Mouse (Mus musculus) lung, embryonic 14.5 days (tissue): Measurements from ENCODE around the gene Ing2. TPM values are rescaled to one million over a fixed set of nuclear protein-coding genes. Genes with fewer than 3 reads are reported as not detected.

Experiments
- ATAC-seq: fragments of 200-750 bp; cut with Nextera tagmentation; 2 replicates; pipeline ENCODE4 v1.8.0; 2017; ENCODE audit warnings: mild to moderate bottlenecking, moderate TSS enrichment, moderate library complexity; ENCODE audit not compliant: insufficient read depth
- DNase-seq: peaks from one replicate; pipeline ENCODE4 v3.0.0-alpha.2; 2015
- H3K27ac ChIP-seq: fragments of 300-500 bp; sonication (generic); 2 replicates; pipeline ENCODE4 v1.5.1; 2014; ENCODE audit warnings: low read depth, mild to moderate bottlenecking, moderate library complexity
- H3K27me3 ChIP-seq: fragments of 300-500 bp; sonication (generic); 2 replicates; pipeline ENCODE4 v1.6.1; 2014; ENCODE audit warnings: low read length, control low read depth; ENCODE audit not compliant: insufficient read depth
- H3K36me3 ChIP-seq: fragments of 300-500 bp; sonication (generic); 2 replicates; pipeline ENCODE4 v1.6.1; 2014; ENCODE audit warnings: control low read depth; ENCODE audit not compliant: insufficient read depth
- H3K4me1 ChIP-seq: fragments of 300-500 bp; sonication (generic); 2 replicates; pipeline ENCODE4 v1.6.1; 2014; ENCODE audit warnings: antibody characterized with exemption, control low read depth; ENCODE audit not compliant: insufficient read depth
- H3K4me2 ChIP-seq: fragments of 300-500 bp; sonication (generic); 2 replicates; pipeline ENCODE4 v1.6.1; 2014; ENCODE audit warnings: mild to moderate bottlenecking
- H3K4me3 ChIP-seq: fragments of 300-500 bp; sonication (generic); 2 replicates; pipeline ENCODE4 v1.5.1; 2014; ENCODE audit warnings: low read depth, low read length
- H3K9ac ChIP-seq: fragments of 300-500 bp; sonication (generic); 2 replicates; pipeline ENCODE4 v1.6.1; 2014
- H3K9me3 ChIP-seq: fragments of 300-500 bp; sonication (generic); 2 replicates; pipeline ENCODE4 v1.6.1; 2016; ENCODE audit warnings: low read depth, low read length, control low read depth
- CTCF ChIP-seq: IDR thresholded peaks from 2 replicates; pipeline ENCODE4 v1.5.1; 2016; ENCODE audit warnings: antibody characterized with exemption, low read depth
- whole genome bisulfite sequencing: fragments of 180-500 bp; shearing (Covaris S2); extraction: QIAGEN DNeasy Blood & Tissue Kit; methylation state at CpG from one replicate; pipeline ENCODE4 v1.1.7; 2014; 5-methylcytosine and 5-hydroxymethylcytosine counted together
- polyA plus RNA-seq: library from polyadenylated mRNA; unstranded; fragments of >200 nt; fragmentation: Nextera tagmentation; extraction: Ambion mirVana; gene quantifications from 2 replicates; pipeline ENCODE4 v1.2.1, GENCODE M21; 2014

Gene Ing2
- polyA plus RNA-seq, 1 experiment from 2014 or later: 14.6 TPM

DNA sequence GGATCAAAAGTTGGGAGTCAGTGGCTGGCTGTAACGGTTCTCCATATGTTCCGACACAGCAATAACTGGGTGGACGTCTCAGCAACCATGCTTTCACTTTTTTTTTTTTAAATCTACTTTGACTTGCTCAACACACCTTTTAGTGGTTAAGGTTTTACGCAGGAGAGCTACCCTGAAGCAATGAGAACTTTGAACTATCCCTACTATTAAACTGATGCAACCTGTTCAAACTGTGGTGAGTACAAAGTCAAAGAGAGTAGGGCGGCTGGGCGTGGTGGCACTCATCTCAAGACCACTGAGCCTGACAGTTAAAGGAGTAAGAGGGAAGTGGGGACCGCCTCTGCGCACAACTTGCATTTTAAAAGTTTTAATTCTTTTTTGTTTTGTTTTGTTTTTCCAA lies 31.4 kb upstream of the Ing2 start:
- Histone ChIP-seq H3K36me3 (peaks cover 34% of the 10 kb centered on the region), H3K9me3 (no peaks in the 10 kb centered on the region), H3K27ac (no peak overlapping the region), H3K27me3 (no peaks in the 10 kb centered on the region), H3K4me2 (no peak overlapping the region), H3K9ac (no peak overlapping the region), H3K4me1 (no peaks in the 10 kb centered on the region), H3K4me3 (no peak overlapping the region)
- no peak for TF ChIP-seq CTCF
- ATAC-seq (no peak), DNase-seq (no peak)
- WGBS: 90% methylated on average over 8 of the region's 8 CpGs

DNA sequence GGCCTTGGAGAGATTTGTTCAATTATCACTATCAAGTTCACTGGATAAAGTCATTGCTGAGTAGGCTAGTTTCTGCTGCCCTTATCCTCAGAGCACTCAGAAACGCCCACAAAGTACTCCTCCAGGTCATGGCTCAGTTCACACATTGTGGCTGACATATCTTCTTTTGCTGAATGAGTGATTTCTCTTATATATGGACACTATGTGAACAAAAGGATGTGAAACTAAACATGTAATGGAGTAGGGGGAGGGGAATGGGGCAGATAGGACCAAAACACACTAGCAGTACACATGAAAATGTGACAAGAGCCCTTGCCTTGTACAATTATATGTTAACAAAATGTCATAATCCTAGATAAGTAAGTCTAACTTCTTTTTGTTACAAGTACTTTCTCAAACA lies 27.0 kb upstream of the Ing2 start:
- H3K36me3 ChIP-seq: peaks cover 6% of the 10 kb centered on the region; the same call in 1 of the 2 replicates
- H3K27me3 ChIP-seq: no peaks in the 10 kb centered on the region
- DNase-seq (no peak), ATAC-seq (no peak)
- H3K4me2 ChIP-seq: no peak overlapping the region
- 33% methylated on average over 1 of the region's 1 CpGs for WGBS
- H3K9ac ChIP-seq: no peak overlapping the region
- H3K4me1 ChIP-seq: no peaks in the 10 kb centered on the region
- H3K27ac ChIP-seq: no peak overlapping the region
- no peaks in the 10 kb centered on the region for H3K9me3 ChIP-seq
- H3K4me3 ChIP-seq: no peak overlapping the region
- no peak for TF ChIP-seq CTCF

DNA sequence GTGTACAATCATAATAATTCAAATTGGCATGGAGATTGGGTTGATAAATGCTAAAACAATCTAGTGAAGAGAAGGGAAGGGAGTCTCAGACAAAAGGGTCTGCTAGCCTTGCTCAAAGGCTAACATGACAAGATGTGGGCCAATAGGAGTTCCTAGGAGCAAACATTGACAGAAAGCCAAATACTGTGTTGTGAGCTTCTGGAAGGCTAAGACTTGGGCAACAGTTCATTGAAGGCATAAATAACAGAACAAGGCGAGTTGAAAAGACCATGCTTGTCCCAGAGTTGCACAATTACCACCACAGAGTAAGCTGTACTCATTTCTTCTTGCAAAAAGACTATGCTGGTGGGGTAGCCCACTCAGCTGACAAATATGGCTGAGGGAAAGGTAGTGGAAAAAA lies 22.3 kb upstream of the Ing2 start:
- Histone ChIP-seq H3K9ac (no peak overlapping the region), H3K9me3 (no peaks in the 10 kb centered on the region), H3K4me1 (no peaks in the 10 kb centered on the region), H3K36me3 (no peaks in the 10 kb centered on the region), H3K27me3 (no peaks in the 10 kb centered on the region), H3K4me2 (no peak overlapping the region), H3K27ac (no peak overlapping the region), H3K4me3 (no peak overlapping the region)
- no peak for TF ChIP-seq CTCF
- no peak for ATAC-seq
- WGBS: 43% methylated on average over 1 of the region's 1 CpGs
- no peak for DNase-seq

DNA sequence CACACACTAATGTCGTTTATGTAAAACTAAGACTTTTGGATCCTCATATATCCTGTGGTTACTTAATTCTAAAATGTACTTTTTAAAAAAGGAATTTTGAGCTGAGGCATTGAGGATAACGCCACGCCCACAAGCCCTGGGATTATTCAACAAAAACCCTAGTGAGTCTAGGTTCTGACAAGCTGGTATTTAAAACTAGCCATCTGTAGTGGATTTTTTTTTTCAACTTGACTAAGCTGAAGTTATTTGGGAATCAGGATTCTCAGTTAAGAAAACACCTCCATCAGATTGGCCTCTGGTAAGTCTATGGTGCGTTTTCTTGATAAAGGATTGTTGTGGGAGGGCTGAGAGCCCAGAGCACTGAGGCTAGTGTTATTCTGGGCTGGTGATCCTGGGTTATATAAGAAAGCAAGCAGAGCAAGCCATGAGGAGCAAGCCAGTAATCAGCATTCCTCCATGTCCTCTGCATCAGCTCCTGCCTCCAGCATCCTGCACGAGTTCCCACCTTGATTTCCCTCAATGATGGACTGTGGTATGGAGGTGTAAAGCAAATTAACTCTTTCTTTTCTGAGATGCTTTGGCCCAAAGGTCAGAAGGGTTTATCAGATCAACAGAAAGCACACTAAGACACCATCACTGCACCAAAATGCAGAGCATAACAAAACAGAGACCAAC lies 20.2 kb upstream of the Ing2 start:
- ATAC-seq (no peak), DNase-seq (no peak)
- H3K27me3 ChIP-seq: no peaks in the 10 kb centered on the region
- H3K4me3 ChIP-seq: no peak overlapping the region
- H3K9me3 ChIP-seq: no peaks in the 10 kb centered on the region
- no peak overlapping the region for H3K27ac ChIP-seq
- WGBS: 74% methylated on average over 5 of the region's 5 CpGs
- no peak for TF ChIP-seq CTCF
- H3K9ac ChIP-seq: no peak overlapping the region
- no peaks in the 10 kb centered on the region for H3K36me3 ChIP-seq
- no peaks in the 10 kb centered on the region for H3K4me1 ChIP-seq
- no peak overlapping the region for H3K4me2 ChIP-seq

DNA sequence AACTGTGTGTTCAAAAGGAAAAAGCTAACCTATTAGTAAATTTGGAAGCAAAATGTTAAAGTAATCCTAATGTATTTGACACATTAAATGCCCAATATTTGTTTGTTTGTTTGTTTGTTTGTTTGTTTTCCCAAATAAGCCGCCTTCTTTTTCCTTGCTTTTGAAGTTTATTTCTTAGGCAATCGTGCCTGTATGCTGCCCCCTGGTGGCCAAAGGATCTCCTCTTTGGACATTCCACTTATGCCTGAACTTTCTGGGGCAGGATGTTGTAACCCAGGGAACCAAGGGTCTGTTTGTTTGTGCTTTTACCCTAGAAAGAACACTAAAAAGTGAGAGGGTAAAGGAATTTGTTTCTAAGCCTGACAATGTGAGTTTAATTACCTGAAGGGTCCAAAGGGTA lies 17.8 kb upstream of the Ing2 start:
- Histone ChIP-seq H3K4me1 (no peaks in the 10 kb centered on the region), H3K27ac (no peak overlapping the region), H3K4me3 (no peak overlapping the region), H3K4me2 (no peak overlapping the region), H3K9me3 (no peaks in the 10 kb centered on the region), H3K9ac (no peak overlapping the region), H3K27me3 (no peaks in the 10 kb centered on the region), H3K36me3 (no peaks in the 10 kb centered on the region)
- whole genome bisulfite sequencing: 14% methylated on average over 2 of the region's 2 CpGs
- ATAC-seq (no peak), DNase-seq (peak; percentile 94)
- peak; percentile 87 for TF ChIP-seq CTCF

DNA sequence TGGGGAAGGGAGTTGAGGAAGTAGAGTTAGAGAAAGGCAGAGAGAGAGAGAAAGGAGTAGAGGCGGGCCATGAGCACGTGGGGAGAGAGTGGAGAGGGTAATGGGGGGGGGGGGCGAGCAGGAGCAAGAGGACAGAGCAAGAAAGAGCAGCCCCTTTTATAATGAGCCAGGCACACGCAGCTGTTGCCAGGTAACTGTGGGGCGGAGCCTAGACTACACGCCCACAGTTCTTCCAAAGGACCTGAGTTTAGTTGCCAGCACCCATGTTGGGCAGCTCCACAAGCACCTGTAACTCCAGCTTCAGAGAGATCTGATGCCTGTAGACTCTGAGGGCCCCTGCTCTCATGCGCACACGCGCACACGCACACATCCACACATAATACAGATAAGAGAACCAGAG lies 16.5 kb upstream of the Ing2 start:
- ATAC-seq: no peak
- H3K27ac ChIP-seq: no peak overlapping the region
- H3K27me3 ChIP-seq: no peaks in the 10 kb centered on the region
- WGBS: 77% methylated on average over 10 of the region's 10 CpGs
- TF ChIP-seq CTCF: no peak
- H3K4me1 ChIP-seq: no peaks in the 10 kb centered on the region
- DNase-seq: no peak
- no peak overlapping the region for H3K4me3 ChIP-seq
- H3K36me3 ChIP-seq: no peaks in the 10 kb centered on the region
- no peak overlapping the region for H3K4me2 ChIP-seq
- H3K9me3 ChIP-seq: no peaks in the 10 kb centered on the region
- no peak overlapping the region for H3K9ac ChIP-seq

DNA sequence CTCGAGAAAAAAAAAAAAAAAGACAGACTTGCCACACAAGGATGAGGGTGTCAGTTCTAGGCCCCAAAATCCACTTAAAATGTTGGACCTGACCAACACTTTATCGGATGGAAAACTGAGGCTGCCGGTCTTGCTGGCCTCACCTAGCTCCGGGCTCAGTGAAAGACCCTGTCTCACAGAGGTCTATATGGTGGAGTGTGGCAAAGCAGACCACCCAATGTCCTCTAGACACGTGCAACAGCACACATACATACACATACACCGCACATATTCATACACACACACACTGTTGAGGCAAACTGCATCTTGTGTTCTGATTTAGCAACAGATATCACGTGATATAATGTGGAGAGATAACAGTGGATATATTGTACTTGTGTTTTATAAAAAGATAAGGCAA lies 15.9 kb upstream of the Ing2 start:
- no peak for DNase-seq
- WGBS: 57% methylated on average over 7 of the region's 7 CpGs
- no peak for TF ChIP-seq CTCF
- H3K4me1 ChIP-seq: no peaks in the 10 kb centered on the region
- H3K27me3 ChIP-seq: no peaks in the 10 kb centered on the region
- no peak overlapping the region for H3K9ac ChIP-seq
- no peak overlapping the region for H3K4me3 ChIP-seq
- ATAC-seq: no peak
- H3K9me3 ChIP-seq: no peaks in the 10 kb centered on the region
- no peak overlapping the region for H3K27ac ChIP-seq
- H3K36me3 ChIP-seq: no peaks in the 10 kb centered on the region
- peak overlapping the region; percentile 51 for H3K4me2 ChIP-seq
